Mouse (Mus musculus) MEL (cell line): Measurements from ENCODE around the gene Pycr2. TPM values are rescaled to one million over a fixed set of nuclear protein-coding genes. Genes with fewer than 3 reads are reported as not detected.

Experiments used
- DNase-seq: peaks from one replicate; pipeline ENCODE4 v3.0.0; 2011; ENCODE audit warnings: low read depth, low spot score
- H3K27ac ChIP-seq: 2 replicates; pipeline ENCODE4 v1.5.1; 2012; ENCODE audit warnings: low read depth, mild to moderate bottlenecking, control low read depth, low read length, moderate library complexity; ENCODE audit not compliant: control insufficient read depth
- H3K27me3 ChIP-seq, 2 experiments: fragments of 150-350 bp in 1 of 2; sonication (generic) in 1 of 2; 2 replicates each; pipeline ENCODE4 v1.6.1; 2012; ENCODE audit warnings: low read length in 2 of 2, mild to moderate bottlenecking in 2 of 2, improper control_type of control experiment in 1 of 2, moderate library complexity in 1 of 2; ENCODE audit not compliant: insufficient read depth in 2 of 2, control insufficient read depth in 1 of 2
- H3K36me3 ChIP-seq, 2 experiments: 2 replicates each; pipeline ENCODE4 v1.6.1; 2012 to 2014; ENCODE audit warnings: low read length in 2 of 2, improper control_type of control experiment in 1 of 2, inconsistent platforms in 1 of 2, mild to moderate bottlenecking in 1 of 2; ENCODE audit not compliant: insufficient read depth in 2 of 2, control insufficient read depth in 1 of 2
- H3K4me1 ChIP-seq, 2 experiments: fragments of 150-350 bp in 1 of 2; sonication (generic) in 1 of 2; 2 replicates each; pipeline ENCODE4 v1.6.1; 2012; ENCODE audit warnings: low read length in 2 of 2, improper control_type of control experiment in 1 of 2, mild to moderate bottlenecking in 1 of 2; ENCODE audit not compliant: insufficient read depth in 2 of 2, control insufficient read depth in 1 of 2
- H3K4me3 ChIP-seq, 2 experiments: fragments of 150-350 bp in 1 of 2; sonication (generic) in 1 of 2; 2 replicates each; pipeline ENCODE4 v1.5.1; 2012; ENCODE audit warnings: low read depth in 2 of 2, low read length in 2 of 2, mild to moderate bottlenecking in 2 of 2, moderate library complexity in 2 of 2, control low read depth in 1 of 2, improper control_type of control experiment in 1 of 2; ENCODE audit not compliant: control insufficient read depth in 1 of 2, insufficient read depth in 1 of 2
- H3K79me2 ChIP-seq: 2 replicates; pipeline ENCODE4 v1.6.1; 2012; ENCODE audit warnings: mild to moderate bottlenecking, low read length, moderate library complexity; ENCODE audit not compliant: control insufficient read depth, poor library complexity, insufficient read depth
- H3K9ac ChIP-seq: 2 replicates; pipeline ENCODE4 v1.6.1; 2012; ENCODE audit warnings: low read depth, mild to moderate bottlenecking, control low read depth, low read length, moderate library complexity; ENCODE audit not compliant: control insufficient read depth, poor library complexity, severe bottlenecking
- H3K9me3 ChIP-seq: fragments of 150-350 bp; sonication (generic); replicated peaks from 2 replicates; pipeline ENCODE4 v1.6.1; 2012; ENCODE audit warnings: mild to moderate bottlenecking, low read length, improper control_type of control experiment, moderate library complexity; ENCODE audit not compliant: insufficient read depth
- BHLHE40 ChIP-seq: IDR thresholded peaks from 2 replicates; pipeline ENCODE4 v1.6.1; 2012; ENCODE audit warnings: low read depth, mild to moderate bottlenecking, inconsistent platforms, low read length, improper control_type of control experiment, borderline replicate concordance
- CHD1 ChIP-seq: IDR thresholded peaks from 2 replicates; pipeline ENCODE4 v1.6.1; 2012; ENCODE audit warnings: low read depth, mild to moderate bottlenecking, inconsistent platforms, low read length, improper control_type of control experiment
- CHD2 ChIP-seq: IDR thresholded peaks from 2 replicates; pipeline ENCODE4 v1.6.1; 2011; ENCODE audit warnings: low read length, improper control_type of control experiment
- CTCF ChIP-seq, 3 experiments: IDR thresholded peaks in 2 of 3; conservative IDR thresholded peaks in 1 of 3; 2 replicates each; pipeline ENCODE4 v1.5.1; 2011 to 2012; ENCODE audit warnings: low read length in 3 of 3, low read depth in 2 of 3, mild to moderate bottlenecking in 2 of 3, improper control_type of control experiment in 1 of 3, inconsistent platforms in 1 of 3, mixed read lengths in 1 of 3, moderate library complexity in 1 of 3; ENCODE audit not compliant: control insufficient read depth in 1 of 3, insufficient read depth in 1 of 3, poor library complexity in 1 of 3, severe bottlenecking in 1 of 3
- E2F4 ChIP-seq: IDR thresholded peaks from 2 replicates; pipeline ENCODE4 v1.6.1; 2011; ENCODE audit warnings: low read depth, low read length, improper control_type of control experiment, borderline replicate concordance
- ELF1 ChIP-seq: IDR thresholded peaks from 2 replicates; pipeline ENCODE4 v1.6.1; 2014; ENCODE audit warnings: low read depth, mild to moderate bottlenecking, inconsistent platforms, low read length, improper control_type of control experiment, moderate library complexity
- EP300 ChIP-seq, 2 experiments: IDR thresholded peaks; 2 replicates each; pipeline ENCODE4 v1.6.1; 2011; ENCODE audit warnings: improper control_type of control experiment in 2 of 2, low read length in 2 of 2, low read depth in 1 of 2, mild to moderate bottlenecking in 1 of 2
- ETS1 ChIP-seq: IDR thresholded peaks from 2 replicates; pipeline ENCODE4 v1.6.1; 2012; ENCODE audit warnings: low read depth, mild to moderate bottlenecking, inconsistent platforms, low read length, improper control_type of control experiment, moderate library complexity
- GABPA ChIP-seq: IDR thresholded peaks from 2 replicates; pipeline ENCODE4 v1.6.1; 2012; ENCODE audit warnings: low read depth, mild to moderate bottlenecking, inconsistent platforms, low read length, improper control_type of control experiment, moderate library complexity
- GATA1 ChIP-seq: IDR thresholded peaks from 2 replicates; pipeline ENCODE4 v1.6.1; 2011; ENCODE audit warnings: low read depth, low read length, improper control_type of control experiment
- HCFC1 ChIP-seq: IDR thresholded peaks from 2 replicates; pipeline ENCODE4 v1.6.1; 2012; ENCODE audit warnings: low read depth, mild to moderate bottlenecking, inconsistent platforms, low read length, improper control_type of control experiment, moderate library complexity
- JUND ChIP-seq: IDR thresholded peaks from 2 replicates; pipeline ENCODE4 v1.6.1; 2011; ENCODE audit warnings: low read depth, mild to moderate bottlenecking, improper control_type of control experiment, low read length
- KAT2A ChIP-seq: conservative IDR thresholded peaks from 2 replicates; pipeline ENCODE4 v1.6.1; 2012; ENCODE audit warnings: low read depth, low read length, improper control_type of control experiment, inconsistent platforms
- MAFK ChIP-seq: IDR thresholded peaks from 2 replicates; pipeline ENCODE4 v1.6.1; 2011; ENCODE audit warnings: low read depth, mild to moderate bottlenecking, low read length, improper control_type of control experiment, borderline replicate concordance
- MAX ChIP-seq: IDR thresholded peaks from 2 replicates; pipeline ENCODE4 v1.6.1; 2011; ENCODE audit warnings: low read length, improper control_type of control experiment
- MAZ ChIP-seq: IDR thresholded peaks from 2 replicates; pipeline ENCODE4 v1.6.1; 2012; ENCODE audit warnings: low read depth, mild to moderate bottlenecking, inconsistent platforms, low read length, improper control_type of control experiment
- MEF2A ChIP-seq: IDR thresholded peaks from 2 replicates; pipeline ENCODE4 v1.6.1; 2014; ENCODE audit warnings: low read depth, mild to moderate bottlenecking, inconsistent platforms, low read length, improper control_type of control experiment; ENCODE audit not compliant: poor library complexity, insufficient replicate concordance, severe bottlenecking; ENCODE audit errors: extremely low read depth
- MXI1 ChIP-seq: IDR thresholded peaks from 2 replicates; pipeline ENCODE4 v1.6.1; 2011; ENCODE audit warnings: mild to moderate bottlenecking, low read depth, low read length, improper control_type of control experiment
- MYB ChIP-seq: IDR thresholded peaks from 2 replicates; pipeline ENCODE4 v1.6.1; 2011; ENCODE audit warnings: mild to moderate bottlenecking, low read depth, low read length, improper control_type of control experiment
- MYC ChIP-seq: IDR thresholded peaks from 2 replicates; pipeline ENCODE4 v1.6.1; 2011; ENCODE audit warnings: low read depth, mild to moderate bottlenecking, low read length, improper control_type of control experiment, moderate library complexity
- NELFE ChIP-seq: IDR thresholded peaks from 2 replicates; pipeline ENCODE4 v1.6.1; 2011; ENCODE audit warnings: low read depth, low read length, improper control_type of control experiment
- NRF1 ChIP-seq: IDR thresholded peaks from 2 replicates; pipeline ENCODE4 v1.6.1; 2014; ENCODE audit warnings: low read depth, mild to moderate bottlenecking, inconsistent platforms, low read length, improper control_type of control experiment, moderate library complexity; ENCODE audit not compliant: poor library complexity, insufficient read depth, severe bottlenecking
- POLR2A ChIP-seq, 2 experiments: IDR thresholded peaks; 2 replicates each; pipeline ENCODE4 v1.6.1; 2011 to 2012; ENCODE audit warnings: low read length in 2 of 2, mild to moderate bottlenecking in 2 of 2, control low read depth in 1 of 2, improper control_type of control experiment in 1 of 2, low read depth in 1 of 2, moderate library complexity in 1 of 2; ENCODE audit not compliant: control insufficient read depth in 1 of 2, insufficient read depth in 1 of 2, poor library complexity in 1 of 2
- POLR2AphosphoS2 ChIP-seq: IDR thresholded peaks from 2 replicates; pipeline ENCODE4 v1.6.1; 2011; ENCODE audit warnings: low read length, improper control_type of control experiment
- POLR2AphosphoS5 ChIP-seq: IDR thresholded peaks from 2 replicates; pipeline ENCODE4 v1.6.1; 2012; ENCODE audit warnings: low read depth, borderline replicate concordance, mild to moderate bottlenecking, inconsistent platforms, low read length, moderate library complexity, mixed read lengths
- RAD21 ChIP-seq: IDR thresholded peaks from 2 replicates; pipeline ENCODE4 v1.6.1; 2011; ENCODE audit warnings: mild to moderate bottlenecking, low read depth, low read length, improper control_type of control experiment
- RCOR1 ChIP-seq: IDR thresholded peaks from 2 replicates; pipeline ENCODE4 v1.6.1; 2012; ENCODE audit warnings: low read depth, mild to moderate bottlenecking, inconsistent platforms, low read length, improper control_type of control experiment
- SIN3A ChIP-seq: IDR thresholded peaks from 2 replicates; pipeline ENCODE4 v1.6.1; 2012; ENCODE audit warnings: low read length, improper control_type of control experiment, inconsistent platforms
- SMC3 ChIP-seq: IDR thresholded peaks from 2 replicates; pipeline ENCODE4 v1.6.1; 2011; ENCODE audit warnings: low read depth, low read length, improper control_type of control experiment
- TAL1 ChIP-seq: IDR thresholded peaks from 2 replicates; pipeline ENCODE4 v1.6.1; 2012; ENCODE audit warnings: mild to moderate bottlenecking, inconsistent platforms, low read length, moderate library complexity, mixed read lengths
- TBP ChIP-seq: IDR thresholded peaks from 2 replicates; pipeline ENCODE4 v1.8.0; 2011; ENCODE audit warnings: low read depth, low read length, improper control_type of control experiment
- TCF12 ChIP-seq: IDR thresholded peaks from 2 replicates; pipeline ENCODE4 v1.6.1; 2014; ENCODE audit warnings: low read depth, mild to moderate bottlenecking, inconsistent platforms, low read length, improper control_type of control experiment, moderate library complexity
- UBTF ChIP-seq: IDR thresholded peaks from 2 replicates; pipeline ENCODE4 v1.6.1; 2012; ENCODE audit warnings: low read depth, mild to moderate bottlenecking, inconsistent platforms, low read length, improper control_type of control experiment, moderate library complexity, borderline replicate concordance; ENCODE audit not compliant: insufficient read depth
- USF1 ChIP-seq: IDR thresholded peaks from 2 replicates; pipeline ENCODE4 v1.6.1; 2014; ENCODE audit warnings: low read depth, mild to moderate bottlenecking, inconsistent platforms, low read length, improper control_type of control experiment, moderate library complexity
- USF2 ChIP-seq, 2 experiments: IDR thresholded peaks; 2 replicates each; pipeline ENCODE4 v1.6.1; 2011 to 2012; ENCODE audit warnings: improper control_type of control experiment in 2 of 2, low read length in 2 of 2, borderline replicate concordance in 1 of 2, inconsistent platforms in 1 of 2, low read depth in 1 of 2, mild to moderate bottlenecking in 1 of 2; ENCODE audit not compliant: insufficient read depth in 1 of 2
- ZC3H11A ChIP-seq: IDR thresholded peaks from 2 replicates; pipeline ENCODE4 v1.6.1; 2012; ENCODE audit warnings: low read depth, mild to moderate bottlenecking, inconsistent platforms, low read length, improper control_type of control experiment
- ZKSCAN1 ChIP-seq: IDR thresholded peaks from 2 replicates; pipeline ENCODE4 v1.6.1; 2012; ENCODE audit warnings: low read depth, mild to moderate bottlenecking, inconsistent platforms, low read length, improper control_type of control experiment, moderate library complexity
- ZMIZ1 ChIP-seq: IDR thresholded peaks from 2 replicates; pipeline ENCODE4 v1.6.1; 2012; ENCODE audit warnings: low read depth, mild to moderate bottlenecking, inconsistent platforms, low read length, improper control_type of control experiment, moderate library complexity
- polyA plus RNA-seq, 2 experiments: library from polyadenylated mRNA; stranded (reverse) in 1 of 2; unstranded in 1 of 2; fragments of >175 nt in 1 of 2; fragments of >200 nt in 1 of 2; gene quantifications; 2 replicates each; pipeline versions ENCODE4 v1.2.1 to v1.2.4; 2012; ENCODE audit warnings: low replicate concordance in 2 of 2, low read depth in 1 of 2; ENCODE audit not compliant: insufficient read length in 2 of 2, insufficient read depth in 1 of 2, missing spikeins in 1 of 2
- total RNA-seq: library from RNA; depleted of rRNA; stranded (reverse); fragments of 300-350 nt; gene quantifications from 2 replicates; pipeline ENCODE4 v1.2.3, GENCODE M21; 2012

Pycr2 gene
- total and polyA plus RNA-seq, 3 experiments = 125 to 183 TPM; not detected in 1

DNA sequence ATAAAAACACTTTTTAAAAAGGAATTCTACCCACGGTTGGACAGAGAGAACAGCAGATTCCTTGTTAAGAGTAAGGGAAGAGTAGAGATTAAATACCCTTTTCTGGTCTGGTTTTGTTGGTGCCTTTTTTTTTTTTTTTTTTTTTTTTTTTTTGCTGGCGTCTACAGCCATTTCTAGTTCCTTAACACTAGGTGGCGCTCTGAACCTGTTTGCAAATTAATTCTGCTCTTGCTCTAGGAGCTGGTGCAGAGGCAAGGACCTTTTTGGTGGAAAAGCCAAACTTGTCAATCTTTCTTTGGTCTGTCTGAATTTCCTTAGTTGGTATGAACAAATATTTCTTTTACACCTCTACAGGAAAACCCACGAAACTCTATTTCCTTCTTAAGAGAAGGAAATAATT is 3.0 kb upstream of the Pycr2 start:
- no peaks in the 10 kb centered on the region for H3K9me3 ChIP-seq
- H3K4me3 ChIP-seq = no peak overlapping the region
- H3K79me2 ChIP-seq = peaks cover 19% of the 10 kb centered on the region
- no peak overlapping the region for H3K27ac ChIP-seq
- DNase-seq = peak; percentile 80
- peaks cover 2 to 25% of the 10 kb centered on the region in 2 experiments for H3K4me1 ChIP-seq
- no peak overlapping the region for H3K9ac ChIP-seq
- peaks cover 0 to 28% of the 10 kb centered on the region in 2 experiments; a peak in 2 of 4 replicates for H3K36me3 ChIP-seq
- no peaks in the 10 kb centered on the region for H3K27me3 ChIP-seq
- TF ChIP-seq CTCF (IDR thresholded peaks at IDR 0.05 in 2 of 3, conservative IDR thresholded peaks at IDR 0.05 in 1 of 3; ENCODE audit: control insufficient read depth in 1 of 3, insufficient read depth in 1 of 3, low read depth in 2 of 3, low read length in 3 of 3, poor library complexity in 1 of 3, severe bottlenecking in 1 of 3) (peak; percentile 39 to 83 (median 53); a peak in 5 of 6 replicates), RCOR1 (no peak), MAFK (no peak), KAT2A (no peak), EP300 (IDR thresholded peaks at IDR 0.05; ENCODE audit: low read depth in 1 of 2, low read length in 2 of 2) (no peak), POLR2AphosphoS5 (no peak), POLR2A (IDR thresholded peaks at IDR 0.05; ENCODE audit: control insufficient read depth in 1 of 2, insufficient read depth in 1 of 2, low read depth in 1 of 2, low read length in 2 of 2, poor library complexity in 1 of 2) (no peak), TAL1 (no peak), TCF12 (no peak), BHLHE40 (no peak), CHD1 (no peak), GATA1 (no peak), NELFE (no peak), SIN3A (no peak; the same call in 1 of the 2 replicates), CHD2 (no peak), USF1 (no peak), TBP (no peak), HCFC1 (peak; percentile 59), SMC3 (peak; percentile 75), MAZ (no peak), ZKSCAN1 (peak; percentile 92; the same call in 1 of the 2 replicates), MAX (no peak), POLR2AphosphoS2 (no peak), JUND (no peak), ELF1 (no peak), MYB (no peak), ZC3H11A (peak; percentile 89), MXI1 (no peak), E2F4 (no peak), RAD21 (peak; percentile 90), UBTF (no peak), MEF2A (no peak), GABPA (no peak), MYC (peak; percentile 69; the same call in 1 of the 2 replicates), USF2 (IDR thresholded peaks at IDR 0.05; ENCODE audit: borderline replicate concordance in 1 of 2, insufficient read depth in 1 of 2, low read depth in 1 of 2, low read length in 2 of 2) (no peak), ZMIZ1 (no peak), NRF1 (no peak), ETS1 (0 out of 2 replicates have a peak, but pooled peaks have one; percentile 10)
